Mouse (Mus musculus) gastrocnemius, postnatal 36 days (tissue): ENCODE data around the gene Slc10a1. TPM values are rescaled to one million over a fixed set of nuclear protein-coding genes. Genes with fewer than 3 reads are reported as not detected.

Source experiments
- DNase-seq, 2 experiments: peaks; one replicate each; pipeline ENCODE4 v3.0.0; 2022
- intact Hi-C: fragments of 180-260 bp; cut with DNase I; formaldehyde crosslinking; loops from one replicate; pipeline ENCODE4 v1.15.1; 2025
- long read RNA-seq, 2 experiments: library from polyadenylated mRNA; stranded (forward); transcript quantifications; one replicate each; pipeline ENCODE4 v2.0.0; 2021
- total RNA-seq, 2 experiments: library from RNA; stranded (reverse); gene quantifications; 2 replicates each; pipeline ENCODE4 v1.2.3; 2021

Gene Slc10a1
- not detected for total RNA-seq
- long read RNA-seq, experiment 1 = 0 reads
- long read RNA-seq, experiment 2 = 0 reads

- intact Hi-C loops = no loop called here
- no peak for DNase-seq
These were observed at the start of gene Slc10a1 for GRCm38 (mm10) chr12:80968605-80969004. TSS of gene Slc10a1 (minus strand) at chr12:80968705.

GRCm38 (mm10) chr12:81017624-81018023 is 49.1 kb upstream of the Slc10a1 start:
- DNase-seq = no peak
- intact Hi-C loops = no loop called here

GRCm38 (mm10) chr12:81013496-81013895 is 45.0 kb upstream of the Slc10a1 start:
- no peak for DNase-seq
- intact Hi-C loops = no loop called here

- intact Hi-C loops = no loop called here
- DNase-seq = no peak
These were observed 43.5 kb upstream of the Slc10a1 start for GRCm38 (mm10) chr12:81011994-81012393.

GRCm38 (mm10) chr12:81009813-81010212 is 41.3 kb upstream of the Slc10a1 start:
- no peak for DNase-seq
- intact Hi-C loops = no loop called here

- intact Hi-C loops = no loop called here
- no peak for DNase-seq
These were observed 34.5 kb upstream of the Slc10a1 start for GRCm38 (mm10) chr12:81002841-81003635.

GRCm38 (mm10) chr12:81000924-81001323 is 32.4 kb upstream of the Slc10a1 start:
- DNase-seq = no peak
- intact Hi-C loops = no loop called here

GRCm38 (mm10) chr12:80998528-80999221 is 30.2 kb upstream of the Slc10a1 start:
- intact Hi-C loops = no loop called here

GRCm38 (mm10) chr12:80997652-80998051 is 29.1 kb upstream of the Slc10a1 start:
- no peak for DNase-seq
- intact Hi-C loops = no loop called here

More at GRCm38 (mm10) chr12:80998528-80999221, 30.2 kb upstream of the Slc10a1 start:
- DNase-seq = no peak

- no peak for DNase-seq
- intact Hi-C loops = no loop called here
These were observed 26.8 kb upstream of the Slc10a1 start for GRCm38 (mm10) chr12:80995326-80995725.

- intact Hi-C loops = no loop called here
- no peak for DNase-seq
These were observed 25.3 kb upstream of the Slc10a1 start for GRCm38 (mm10) chr12:80993773-80994172.

GRCm38 (mm10) chr12:80992540-80993122 is 24.1 kb upstream of the Slc10a1 start:
- intact Hi-C loops = no loop called here
- no peak for DNase-seq

GRCm38 (mm10) chr12:80991806-80992205 is 23.3 kb upstream of the Slc10a1 start:
- DNase-seq = no peak
- intact Hi-C loops = no loop called here

GRCm38 (mm10) chr12:80990901-80991445 is 22.5 kb upstream of the Slc10a1 start:
- intact Hi-C loops = no loop called here

GRCm38 (mm10) chr12:80988286-80988685 is 19.8 kb upstream of the Slc10a1 start:
- no peak for DNase-seq
- intact Hi-C loops = no loop called here

More at GRCm38 (mm10) chr12:80990901-80991445, 22.5 kb upstream of the Slc10a1 start:
- DNase-seq = no peak

GRCm38 (mm10) chr12:80986628-80987027 is 18.1 kb upstream of the Slc10a1 start:
- DNase-seq = no peak
- intact Hi-C loops = no loop called here

- intact Hi-C loops = loop anchor here (1.0 to 5.0 kb wide), 2 partner anchors 198 to 419 kb away; no protein-coding TSS in a partner anchor
These were observed 15.2 kb upstream of the Slc10a1 start for GRCm38 (mm10) chr12:80983695-80984094.

GRCm38 (mm10) chr12:80982326-80982725 is 13.8 kb upstream of the Slc10a1 start:
- intact Hi-C loops = loop anchor here (5.0 kb wide), 1 partner anchor 420 kb away; no protein-coding TSS in a partner anchor
- peak; percentile 25 to 49 for DNase-seq

More at GRCm38 (mm10) chr12:80983695-80984094, 15.2 kb upstream of the Slc10a1 start:
- DNase-seq = no peak

GRCm38 (mm10) chr12:80975939-80976671 is 7.6 kb upstream of the Slc10a1 start:
- intact Hi-C loops = no loop called here

GRCm38 (mm10) chr12:80971756-80972155 is 3.3 kb upstream of the Slc10a1 start:
- intact Hi-C loops = no loop called here
- DNase-seq = no peak

More at GRCm38 (mm10) chr12:80975939-80976671, 7.6 kb upstream of the Slc10a1 start:
- no peak for DNase-seq
